Mouse (Mus musculus) ES-CJ7 (cell line): ENCODE data around the gene Gpn3.

Source experiments
- DNase-seq: peaks from one replicate; pipeline ENCODE4 v3.0.0; 2011; ENCODE audit warnings: low read depth, low spot score

The Gpn3 gene

GRCm38 (mm10) chr5:122421271-122422068, 49.8 kb downstream of the Gpn3 start, which contains the start of gene Anapc7:
Anapc7 (plus strand) TSS chr5:122421693.
- no peak for DNase-seq

- peak; percentile 84 for DNase-seq
Measured at GRCm38 (mm10) chr5:122422071-122422964, 50.6 kb downstream of the Gpn3 start.

- no peak for DNase-seq
Measured at GRCm38 (mm10) chr5:122423083-122423482, 51.4 kb downstream of the Gpn3 start.

GRCm38 (mm10) chr5:122425550-122425949, 53.9 kb downstream of the Gpn3 start:
- DNase-seq, result no peak

DNA sequence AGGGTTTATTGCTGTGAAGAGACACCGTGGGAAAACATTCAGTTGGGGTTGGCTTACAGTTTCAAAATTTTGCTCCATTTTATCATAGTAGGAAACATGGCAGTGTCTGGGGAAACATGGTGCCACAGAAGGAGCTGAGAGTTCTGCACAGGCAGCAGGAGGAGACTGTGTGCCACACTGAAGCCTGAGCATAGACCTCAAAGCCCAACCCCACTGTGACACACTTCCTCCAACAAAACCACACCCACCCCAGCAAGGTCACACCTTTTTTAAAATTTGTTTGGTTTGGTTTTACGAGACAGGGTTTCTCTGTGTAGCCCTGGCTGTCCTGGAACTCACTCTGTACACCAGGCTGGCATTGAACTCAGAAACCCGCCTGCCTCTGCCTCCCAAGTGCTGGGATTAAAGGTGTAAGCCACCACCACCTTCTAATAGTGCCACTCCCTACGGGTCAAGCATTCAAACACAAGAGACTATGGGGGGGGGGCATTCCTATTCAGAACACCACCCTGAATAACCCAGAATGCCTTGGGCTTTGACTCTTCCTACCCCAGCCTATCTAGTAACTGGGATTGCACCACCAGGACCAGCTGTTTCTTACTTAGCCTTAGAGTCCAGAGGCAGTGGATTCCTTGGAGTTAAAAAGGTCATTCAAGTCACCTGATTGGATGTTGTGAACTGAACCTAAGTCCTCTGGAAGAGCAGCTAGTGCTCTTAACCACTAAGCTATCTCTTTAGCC, 58.5 kb downstream of the Gpn3 start:
- DNase-seq, result peak; percentile 42

DNA sequence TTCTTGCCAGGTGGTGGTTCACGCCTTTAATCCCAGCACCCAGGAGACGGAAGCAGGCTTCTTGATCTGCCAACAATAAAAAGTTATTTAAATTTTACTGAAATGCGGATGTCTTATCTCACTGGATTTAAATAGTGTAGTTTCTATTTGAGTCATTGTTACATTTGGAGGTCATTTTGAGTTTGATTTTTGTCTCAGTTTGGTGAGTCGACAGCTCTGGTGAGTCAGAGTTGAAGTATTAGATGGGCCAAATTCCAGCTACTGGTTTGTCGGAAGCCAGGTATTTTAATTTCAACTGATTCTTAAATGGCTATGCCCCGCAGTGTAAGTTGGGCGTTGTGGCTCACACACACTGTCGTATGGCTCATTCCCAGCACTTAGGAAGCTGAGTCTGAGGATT, 59.5 kb downstream of the Gpn3 start:
- DNase-seq, result no peak
